Mouse (Mus musculus): ENCODE measurements at regions not wholly inside any gene's neighbourhood (a gene's known extent, or its start where the extent isn't known, plus 50 kb on each side); places are given as distances from the start of the nearest gene placed in this dataset.

DNA sequence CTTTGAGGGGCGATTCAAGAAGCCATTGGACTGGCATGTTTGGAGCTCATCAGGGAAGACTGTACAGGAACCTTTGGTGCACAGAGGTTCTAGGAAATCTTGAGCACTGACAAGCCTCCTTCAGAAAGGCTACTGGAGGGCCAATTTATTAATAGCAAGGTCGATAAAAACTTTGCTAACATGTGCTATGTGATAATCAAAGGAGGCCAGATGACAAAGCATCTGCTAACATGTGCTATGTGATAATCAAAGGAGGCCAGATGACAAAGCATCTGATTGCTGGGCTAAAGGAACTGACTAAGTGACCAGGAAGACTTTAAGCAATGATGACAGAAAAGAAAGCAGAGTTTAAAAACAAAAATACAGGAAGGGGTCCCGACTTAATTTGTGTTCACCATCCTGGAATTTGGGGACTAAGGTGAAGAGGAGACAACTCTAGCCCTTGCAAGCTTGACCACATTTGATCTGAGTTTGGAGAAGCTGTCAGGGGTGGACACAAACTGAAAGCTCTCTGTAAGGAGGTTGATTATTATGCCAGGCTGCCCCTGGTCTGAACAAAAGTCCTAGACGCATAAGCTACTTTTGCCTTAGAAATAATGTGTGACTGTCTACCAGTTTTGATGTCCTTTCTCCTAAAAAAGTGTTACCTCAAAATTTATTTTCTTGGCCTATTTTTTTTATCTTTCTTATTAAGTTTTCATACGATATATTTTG is 455.5 kb upstream of the Fam92a start:
- DNase-seq (ENCODE audit: low spot score) = no peak

GRCm38 (mm10) chr4:12620756-12621270 is 449.0 kb upstream of the Fam92a start:
- DNase-seq (ENCODE audit: low spot score) = no peak

DNA sequence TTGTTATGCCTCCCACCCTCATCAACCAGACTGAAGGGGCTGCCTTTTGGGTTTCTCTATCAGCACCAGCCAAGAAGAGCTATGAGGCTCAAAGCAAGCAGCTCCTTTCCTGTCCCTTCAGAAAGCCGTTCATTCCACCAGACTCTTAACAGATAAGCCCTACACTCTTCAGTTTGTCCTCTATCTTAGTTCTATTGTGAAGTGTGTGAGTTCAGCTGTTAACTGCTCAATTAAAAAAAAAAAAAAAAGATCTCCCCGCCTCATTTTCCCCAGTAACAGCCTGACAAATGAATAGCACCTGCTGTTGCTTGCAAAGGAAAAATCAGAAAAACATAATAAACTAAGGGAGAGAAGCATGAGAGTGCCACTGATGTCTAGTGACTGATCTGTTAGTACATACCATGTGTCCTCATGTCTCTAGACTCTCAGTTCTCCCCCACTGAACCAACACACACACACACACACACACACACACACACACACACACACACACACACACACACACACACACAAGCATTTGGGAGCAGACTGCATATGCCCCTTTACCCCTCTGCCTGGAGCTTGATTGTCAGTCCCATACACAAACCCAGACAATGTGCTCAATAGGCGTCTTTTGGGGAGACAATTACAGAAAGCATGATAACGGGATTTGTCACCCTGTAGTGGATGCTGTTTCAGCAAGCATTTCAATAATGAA is 448.4 kb upstream of the Fam92a start:
- no peak for DNase-seq (ENCODE audit: low spot score)

DNA sequence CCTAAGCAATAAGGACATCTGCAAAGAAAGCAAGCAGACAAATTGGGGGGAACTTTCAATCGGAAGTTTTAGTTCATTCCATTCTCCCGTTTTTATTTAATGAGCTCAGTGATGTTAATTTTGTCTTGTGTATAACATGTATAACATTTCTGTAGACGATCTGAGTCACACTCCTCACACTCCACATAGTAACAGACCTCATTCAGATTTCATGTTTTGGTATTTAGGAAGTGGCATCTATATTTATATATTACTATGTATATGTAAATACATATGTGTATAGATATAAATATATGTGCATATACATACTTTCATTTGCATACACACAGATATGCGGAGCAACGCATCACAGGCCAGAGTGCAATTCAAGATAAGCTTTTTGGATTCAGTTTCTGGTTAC is 444.9 kb upstream of the Fam92a start:
- DNase-seq (ENCODE audit: low spot score) = no peak

DNA sequence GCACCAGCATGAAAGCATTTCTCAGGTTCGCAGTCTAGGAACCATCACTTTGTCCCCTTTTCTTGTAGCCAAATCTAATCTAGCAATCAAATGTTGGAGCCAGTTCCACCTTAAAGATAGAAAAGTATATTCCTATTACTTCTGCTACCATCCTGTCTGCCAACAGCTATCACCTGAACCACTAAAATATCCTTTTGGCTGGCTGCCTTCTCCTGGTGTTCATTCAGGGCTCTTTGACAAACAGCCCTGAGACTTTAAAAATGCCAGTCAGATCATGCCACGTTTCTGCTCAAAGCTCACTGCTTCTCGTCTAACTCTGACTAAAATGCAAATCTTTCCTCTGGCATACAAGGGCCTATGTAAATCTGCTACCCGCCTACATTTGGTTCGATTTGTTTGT is 439.7 kb upstream of the Fam92a start:
- DNase-seq (ENCODE audit: low spot score) = no peak

- DNase-seq (ENCODE audit: low spot score) = no peak
Measured at GRCm38 (mm10) chr4:12601165-12601919, 429.5 kb upstream of the Fam92a start.

GRCm38 (mm10) chr4:12595801-12596515 is 424.1 kb upstream of the Fam92a start:
- DNase-seq (ENCODE audit: low spot score) = no peak

DNA sequence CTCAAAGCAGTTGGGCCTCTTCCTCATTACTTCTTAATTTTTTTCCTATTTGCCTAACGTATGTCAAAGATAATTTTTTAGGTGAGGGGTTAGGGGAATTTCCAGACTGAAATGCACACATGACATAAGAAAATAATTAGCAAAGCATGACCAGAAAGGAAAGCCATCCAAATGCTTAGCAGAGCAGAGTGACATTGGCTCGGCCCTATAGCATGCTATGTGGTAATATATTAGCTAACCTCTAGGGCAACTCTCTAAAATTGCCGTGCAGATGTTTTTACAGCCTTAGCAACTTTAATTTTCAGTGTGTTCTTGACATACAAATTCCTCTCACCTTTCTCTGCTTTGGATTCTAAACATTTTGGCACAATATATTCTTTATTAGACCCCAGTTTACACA is 421.2 kb upstream of the Fam92a start:
- no peak for DNase-seq (ENCODE audit: low spot score)

DNA sequence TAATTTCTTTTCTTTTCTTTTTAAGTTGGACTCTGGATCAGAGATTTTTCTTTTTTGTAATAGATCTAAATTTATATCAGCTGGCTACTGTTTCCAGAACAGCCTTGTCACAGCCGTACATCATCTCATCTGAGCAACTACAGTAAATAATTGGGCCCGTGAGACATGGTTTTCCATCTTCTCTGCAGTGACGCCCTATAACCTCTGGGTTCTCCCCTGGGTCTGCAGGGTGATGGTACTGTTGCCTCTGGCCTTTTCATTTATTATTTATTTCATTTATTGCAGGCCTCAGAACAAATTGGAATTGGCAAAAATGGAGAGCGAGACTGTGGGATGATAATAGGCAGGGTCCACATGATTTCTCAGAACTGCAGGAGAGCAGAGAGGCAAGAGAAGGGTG is 406.3 kb upstream of the Fam92a start:
- DNase-seq (ENCODE audit: low spot score) = no peak

- no peak for DNase-seq (ENCODE audit: low spot score)
Measured at GRCm38 (mm10) chr4:12571881-12572280, 400.1 kb upstream of the Fam92a start.

DNA sequence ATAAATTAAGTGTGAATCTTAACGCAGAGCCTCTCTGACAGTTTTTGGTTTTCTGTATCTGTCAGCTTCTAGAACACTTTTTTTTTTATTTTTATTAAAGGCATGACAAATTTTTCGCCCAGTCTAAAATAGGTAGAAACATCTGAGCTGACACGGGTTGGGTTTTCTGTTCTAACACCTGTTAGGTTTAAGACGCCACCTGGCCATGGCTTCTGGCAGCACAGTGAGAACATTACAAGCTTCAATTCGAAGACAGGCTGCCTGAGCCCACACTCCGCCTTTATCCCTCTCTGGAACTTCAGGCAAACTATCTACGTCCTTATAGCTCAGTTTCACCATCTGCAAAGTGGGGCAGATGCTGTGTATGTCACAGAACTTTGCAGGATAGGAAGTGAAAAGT is 398.9 kb upstream of the Fam92a start:
- DNase-seq (ENCODE audit: low spot score) = no peak

GRCm38 (mm10) chr4:12567643-12568042 is 395.8 kb upstream of the Fam92a start:
- DNase-seq (ENCODE audit: low spot score) = no peak

DNA sequence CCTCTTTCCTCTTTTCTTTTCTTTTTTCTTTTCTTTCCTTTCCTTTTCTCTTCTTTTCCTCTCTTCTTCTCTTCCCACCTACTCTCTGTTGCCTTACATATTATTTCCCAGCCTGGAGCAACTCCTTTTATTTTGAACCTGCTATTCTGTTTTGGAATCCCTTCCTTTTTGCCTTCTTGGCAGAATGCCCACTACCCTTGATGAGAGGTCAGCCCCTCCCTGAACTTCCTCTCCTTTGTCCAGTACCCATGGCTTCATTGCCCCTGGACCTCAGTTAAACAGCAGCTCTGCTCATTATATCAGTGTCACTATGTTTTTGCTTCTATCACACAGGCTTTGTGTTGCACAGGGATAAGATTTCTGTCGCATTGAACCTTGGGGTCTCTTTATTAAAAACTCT is 391.2 kb upstream of the Fam92a start:
- no peak for DNase-seq (ENCODE audit: low spot score)

DNA sequence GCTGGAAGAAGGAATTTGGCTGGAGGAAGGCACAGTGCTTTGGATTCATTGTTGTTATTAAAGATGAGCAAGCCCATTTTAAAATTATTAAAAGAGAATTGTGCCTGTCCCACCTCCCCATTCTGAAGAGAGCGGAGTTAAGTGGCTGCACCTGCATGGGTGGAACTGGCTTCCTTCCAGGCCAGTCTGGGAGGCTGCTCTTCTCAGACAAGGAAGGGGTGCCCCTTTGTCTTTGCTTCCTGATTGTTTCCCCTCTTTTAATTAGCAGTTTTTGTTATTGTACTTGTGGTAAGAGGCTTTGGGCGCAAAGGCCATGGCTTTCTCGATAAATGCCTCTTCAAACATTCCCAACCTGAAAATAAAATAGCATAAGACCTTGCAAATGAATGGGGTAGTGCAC is 388.7 kb upstream of the Fam92a start:
- no peak for DNase-seq (ENCODE audit: low spot score)

- no peak for DNase-seq (ENCODE audit: low spot score)
Measured at GRCm38 (mm10) chr4:12560015-12560414, 388.2 kb upstream of the Fam92a start.

GRCm38 (mm10) chr4:12557105-12557504 is 385.3 kb upstream of the Fam92a start:
- no peak for DNase-seq (ENCODE audit: low spot score)

DNA sequence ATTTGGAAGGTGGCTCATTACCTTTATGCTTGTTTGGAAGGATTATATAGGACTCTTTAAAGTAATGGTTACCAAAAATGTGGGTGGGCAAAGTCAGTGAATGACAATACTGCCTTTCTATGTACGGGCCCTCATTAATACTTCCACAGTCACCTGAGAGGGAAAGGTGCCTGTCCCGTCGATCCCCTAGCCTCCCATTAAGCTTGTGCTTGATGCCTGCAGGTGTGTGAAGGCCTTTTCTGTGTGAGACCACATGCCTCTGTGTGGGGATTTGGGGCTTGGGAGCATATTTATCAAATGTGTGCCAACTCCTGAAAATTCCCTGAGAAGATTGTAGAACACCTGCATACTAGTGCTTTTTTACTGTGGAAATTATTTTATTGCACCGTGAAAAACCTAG is 377.4 kb upstream of the Fam92a start:
- DNase-seq (ENCODE audit: low spot score) = no peak

DNA sequence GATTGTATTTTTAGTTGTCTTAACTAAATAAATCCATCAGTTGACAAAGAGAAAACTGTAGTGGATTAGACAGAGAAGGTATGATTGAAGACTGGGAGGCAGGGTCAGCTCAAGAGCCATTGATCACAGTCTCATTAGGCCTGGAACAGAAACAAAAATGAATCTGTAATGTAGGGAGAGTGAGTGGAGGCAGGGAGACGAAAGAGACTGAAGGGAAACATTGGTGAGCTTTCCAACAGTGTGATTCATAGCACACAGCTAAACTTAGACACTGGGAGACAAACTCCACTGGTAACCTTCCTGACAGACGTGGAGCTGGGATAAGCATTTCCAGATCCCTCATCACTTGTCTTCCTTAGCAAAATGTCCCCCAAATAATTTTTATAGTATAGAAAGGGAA is 372.1 kb upstream of the Fam92a start:
- no peak for DNase-seq (ENCODE audit: low spot score)

GRCm38 (mm10) chr4:12541508-12541907 is 369.7 kb upstream of the Fam92a start:
- no peak for DNase-seq (ENCODE audit: low spot score)

- DNase-seq (ENCODE audit: low spot score) = no peak
Measured at GRCm38 (mm10) chr4:12539184-12539791, 367.5 kb upstream of the Fam92a start.

GRCm38 (mm10) chr4:12538694-12539121 is 366.9 kb upstream of the Fam92a start:
- no peak for DNase-seq (ENCODE audit: low spot score)

DNA sequence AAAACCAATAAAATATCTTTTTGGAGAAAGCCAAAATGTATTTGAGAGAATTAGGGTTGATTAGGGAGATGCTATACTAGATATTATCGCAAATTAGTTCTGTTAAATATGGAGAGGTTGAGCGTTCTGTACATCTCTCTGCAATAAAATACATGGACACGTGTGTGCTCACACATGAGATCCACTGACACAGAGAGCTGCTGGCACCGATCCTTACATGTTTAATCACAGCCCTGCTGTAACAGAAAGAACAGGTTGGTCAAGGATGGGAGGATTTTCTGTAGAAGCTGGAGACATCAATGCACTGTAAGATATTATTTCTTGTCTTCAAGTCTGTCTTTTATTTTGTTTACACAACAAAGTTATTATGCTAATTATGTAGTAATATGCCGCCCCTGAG is 366.2 kb upstream of the Fam92a start:
- no peak for DNase-seq (ENCODE audit: low spot score)

Measured in T-cell, adult 2 months (primary cell).